Mouse (Mus musculus) heart, postnatal 10 days (tissue): Measurements from ENCODE around the gene Gzmc. TPM values are rescaled to one million over a fixed set of nuclear protein-coding genes. Genes with fewer than 3 reads are reported as not detected.
"Not testable (repeated sequence)": the region's sequence is repeated elsewhere in the genome, so short reads cannot be mapped to it uniquely, and the experiment has no call there.

ENCODE experiments used
- DNase-seq, 2 experiments: peaks; one replicate each; pipeline ENCODE4 v3.0.0; 2021
- intact Hi-C: fragments of 180-260 bp; cut with DNase I; formaldehyde crosslinking; loops from one replicate; pipeline ENCODE4 v1.15.1; 2025
- total RNA-seq, 2 experiments: library from RNA; stranded (reverse); gene quantifications; 2 replicates each; pipeline ENCODE4 v1.2.3; 2021

Gzmc gene
- total RNA-seq = not detected

- DNase-seq = no peak
- intact Hi-C loops = no loop called here
Observed at GRCm38 (mm10) chr14:56234556-56234955, at the start of gene Gzmc. TSS of gene Gzmc (minus strand) at chr14:56234656.

GRCm38 (mm10) chr14:56283816-56284215 lies 49.4 kb upstream of the Gzmc start:
- no peak for DNase-seq
- intact Hi-C loops = no loop called here

DNA sequence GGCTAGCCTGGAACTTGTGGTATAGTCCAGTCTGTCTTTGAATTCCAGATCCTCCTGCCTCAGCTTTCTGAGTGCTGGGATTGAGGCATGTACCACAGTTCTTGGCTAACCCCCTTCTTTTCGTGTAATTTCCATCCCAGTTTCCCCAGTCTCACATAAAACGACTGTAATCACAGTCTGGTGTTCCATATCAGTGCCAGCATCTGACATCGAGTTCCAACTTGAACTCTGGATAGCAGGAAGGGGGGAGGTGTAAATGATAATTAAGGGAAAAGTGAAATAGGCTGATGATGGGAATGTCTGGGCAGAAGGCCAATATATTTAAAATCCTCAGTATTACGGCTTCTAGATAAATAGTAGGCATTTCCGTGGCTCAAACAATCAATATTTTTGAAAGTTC lies 46.6 kb upstream of the Gzmc start:
- intact Hi-C loops = no loop called here
- no peak for DNase-seq

GRCm38 (mm10) chr14:56278691-56279090 lies 44.2 kb upstream of the Gzmc start:
- intact Hi-C loops, DNase-seq: not testable (repeated sequence)

DNA sequence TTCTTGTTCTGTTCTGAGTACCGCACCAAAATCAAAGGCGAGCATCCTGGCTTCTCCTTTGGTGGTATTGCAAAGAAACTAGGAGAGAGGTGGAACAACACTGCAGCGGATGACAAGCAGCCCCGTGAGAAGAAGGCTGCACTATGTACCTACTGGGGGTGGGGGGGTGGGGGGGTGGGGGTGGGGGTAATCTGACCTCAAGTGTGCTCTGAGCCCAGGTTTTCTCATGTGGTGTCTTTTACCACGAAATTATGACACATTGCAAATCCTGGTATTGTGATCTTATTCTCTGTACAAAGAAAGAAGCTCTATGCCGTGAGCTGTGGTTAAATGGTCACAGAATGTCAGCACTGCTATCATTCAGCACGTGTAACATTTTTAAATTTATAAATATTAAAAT lies 41.6 kb upstream of the Gzmc start:
- intact Hi-C loops, DNase-seq: not testable (repeated sequence)

DNA sequence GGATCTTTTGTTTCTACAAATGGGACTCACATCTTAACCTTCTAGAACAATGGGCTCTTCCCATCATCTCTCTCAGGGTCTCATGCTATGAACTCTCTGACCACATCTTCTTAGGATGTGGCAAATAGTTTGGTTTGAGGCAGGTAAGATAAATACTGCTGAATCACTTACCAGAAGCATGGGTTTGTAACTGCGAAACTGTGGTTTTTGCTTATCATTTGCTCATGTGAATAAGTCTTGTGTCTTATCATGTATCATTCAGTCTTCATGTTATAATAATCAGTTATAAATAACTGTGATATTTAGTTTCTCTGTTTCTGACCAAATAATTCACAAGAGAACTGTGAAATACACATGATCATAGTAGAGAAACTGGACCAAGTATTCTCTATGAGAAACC lies 31.7 kb upstream of the Gzmc start:
- intact Hi-C loops = no loop called here
- DNase-seq = no peak

DNA sequence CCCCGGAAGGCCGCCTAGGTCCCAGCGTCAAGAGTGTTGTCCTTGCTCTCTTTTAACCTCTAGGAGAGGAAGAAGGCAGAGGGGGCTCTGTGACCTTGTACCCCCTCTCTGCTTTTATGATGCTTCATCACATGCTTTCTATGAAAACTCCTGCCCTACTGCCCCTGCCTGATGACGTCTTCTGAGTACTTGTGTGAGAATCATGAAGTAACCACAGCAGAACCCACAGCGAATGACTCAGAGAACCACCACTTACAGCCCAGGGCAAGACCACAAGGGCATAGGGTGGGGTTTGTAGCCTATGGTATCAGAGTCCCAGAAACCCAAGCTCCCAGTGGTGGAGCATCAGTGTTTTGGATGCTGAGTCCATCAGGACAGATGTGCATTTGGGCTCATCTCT lies 27.7 kb upstream of the Gzmc start, which contains the start of gene Gzmb:
Gzmb (minus strand) TSS at position 108 of the 400 bp plus-strand sequence.
- intact Hi-C loops = no loop called here
- DNase-seq = no peak

DNA sequence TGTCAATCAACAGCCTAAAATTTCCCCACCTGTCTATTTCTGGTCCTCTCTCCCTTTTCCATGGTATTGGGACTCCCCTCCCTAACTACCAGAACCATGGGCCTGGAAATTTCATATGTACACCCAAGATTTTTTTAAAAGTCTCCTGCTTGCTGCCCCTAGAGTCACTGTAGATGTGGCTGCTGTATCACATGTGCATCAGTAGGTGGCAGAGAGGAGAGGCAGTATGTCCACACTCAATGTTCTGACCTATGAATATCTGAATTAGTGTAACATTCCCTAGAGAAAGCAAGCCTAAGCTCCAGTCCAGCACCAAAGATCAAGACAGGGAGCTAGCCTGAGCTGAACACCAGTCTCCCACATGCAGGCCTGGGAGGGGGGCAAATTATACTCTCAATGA lies 6.0 kb upstream of the Gzmc start:
- intact Hi-C loops = no loop called here
- no peak for DNase-seq

DNA sequence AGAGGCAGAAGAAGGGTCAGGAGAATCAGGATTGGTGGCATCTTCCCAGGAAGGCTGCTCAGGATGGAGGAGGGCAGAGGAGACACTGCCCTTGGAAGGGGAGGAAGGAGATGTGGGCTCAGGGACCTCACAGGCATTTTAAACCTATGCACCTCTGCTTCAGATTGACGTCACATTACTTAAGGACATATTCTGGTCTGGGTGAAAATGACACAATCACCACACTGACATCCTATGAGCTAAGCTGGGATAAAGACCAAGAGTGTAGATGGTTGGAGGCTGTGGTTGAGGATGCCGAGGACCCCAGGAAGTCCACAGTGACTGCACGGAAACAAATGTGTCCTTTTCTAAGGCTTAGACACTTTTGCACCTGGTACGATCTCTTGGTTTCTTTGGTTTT lies 23.1 kb downstream of the Gzmc start, which contains the start of gene Gzmf:
Gzmf (minus strand) TSS at position 101 of the 400 bp plus-strand sequence.
- intact Hi-C loops = no loop called here
- no peak for DNase-seq

GRCm38 (mm10) chr14:56205613-56206012 lies 28.8 kb downstream of the Gzmc start:
- no peak for DNase-seq
- intact Hi-C loops = loop anchor here (5.0 kb wide), 1 partner anchor 97 kb away; no protein-coding TSS in a partner anchor

DNA sequence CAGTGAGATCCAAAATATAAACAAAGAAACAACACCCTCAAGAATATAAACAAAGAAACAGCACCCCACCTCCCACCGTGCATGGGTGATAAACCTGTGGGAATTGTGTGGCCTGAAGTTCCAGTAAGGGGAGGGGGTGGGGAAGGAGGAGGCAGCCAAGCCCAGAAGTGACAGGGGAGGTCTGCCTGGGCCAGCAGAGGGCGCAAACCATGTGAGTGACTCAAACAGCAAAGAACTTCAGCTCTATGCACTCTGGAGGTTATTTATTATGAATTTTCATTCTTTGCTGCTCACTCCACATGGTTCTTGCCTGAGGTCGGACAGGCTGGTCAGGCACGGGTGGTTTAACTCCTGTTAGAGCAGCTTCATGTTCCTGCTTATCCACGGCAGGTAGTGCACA lies 29.4 kb downstream of the Gzmc start:
- intact Hi-C loops = loop anchor here (5.0 kb wide), 1 partner anchor 97 kb away; no protein-coding TSS in a partner anchor
- DNase-seq = peak; percentile 4 to 27

DNA sequence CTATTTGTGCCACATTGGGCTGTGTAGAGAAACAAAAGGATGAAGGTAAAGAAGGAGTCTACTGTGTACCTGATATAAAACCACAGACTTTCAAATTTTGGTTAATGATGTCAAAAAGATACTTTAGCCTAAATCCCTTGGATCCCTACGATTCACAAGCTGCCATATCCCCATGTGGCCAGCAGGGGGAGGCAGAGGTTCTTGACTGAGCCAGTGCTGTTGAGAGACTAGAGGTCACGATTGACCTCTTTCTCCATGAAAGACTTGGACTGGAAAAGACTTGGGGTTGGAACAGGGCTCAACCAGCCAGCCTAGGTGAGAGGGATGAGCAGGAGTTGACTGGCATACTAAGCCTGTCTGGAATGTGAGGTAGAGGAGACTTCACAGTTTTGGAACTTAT lies 30.5 kb downstream of the Gzmc start:
- DNase-seq = peak; percentile 44 to 73
- intact Hi-C loops = no loop called here

DNA sequence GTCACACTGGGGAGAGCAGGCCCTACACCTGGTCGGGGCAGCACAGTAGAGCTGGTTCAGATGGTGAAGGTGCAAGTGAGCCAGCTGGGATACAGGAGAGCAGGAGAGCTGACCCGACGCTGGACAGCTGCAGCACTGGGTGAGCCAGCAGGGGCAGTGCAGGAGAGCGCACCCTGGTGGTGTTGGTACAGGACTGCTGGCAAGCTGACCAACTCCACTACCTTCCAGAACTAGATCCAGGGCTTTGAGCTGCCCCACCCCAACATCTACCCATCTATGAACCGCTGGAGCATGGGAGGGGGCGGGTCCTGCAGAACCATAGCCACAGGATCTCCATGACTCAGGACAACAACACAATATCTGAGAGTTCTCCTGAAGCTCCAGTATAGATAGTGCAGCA lies 47.5 kb downstream of the Gzmc start:
- intact Hi-C loops = no loop called here
- DNase-seq = no peak

DNA sequence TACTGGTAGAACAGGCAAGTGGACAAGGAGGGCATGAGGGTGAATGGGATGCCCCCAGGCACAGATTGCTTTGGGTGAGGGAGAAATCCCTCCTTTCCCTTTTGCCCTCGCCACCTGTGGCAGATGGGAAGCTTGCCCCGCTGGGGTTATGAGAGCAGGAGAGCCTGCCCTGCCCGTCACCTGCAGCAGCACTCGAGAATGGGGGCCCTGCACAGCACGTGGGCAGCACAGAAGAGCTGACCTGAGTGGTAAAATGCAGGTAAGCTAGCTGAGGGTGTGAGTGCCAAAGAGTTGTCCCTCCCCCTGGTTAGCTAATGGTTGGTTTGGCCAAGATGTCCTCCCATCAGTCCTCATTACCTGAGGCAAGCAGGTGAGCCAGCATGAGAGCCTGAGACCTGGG lies 47.9 kb downstream of the Gzmc start:
- DNase-seq = no peak
- intact Hi-C loops = no loop called here

Other genes with a start within 250 kb of the Gzmc start
- gene Mcpt1, start 216.7 kb downstream of the Gzmc start, total RNA-seq = not detected
- gene Mcpt9, start 204.2 kb downstream of the Gzmc start, total RNA-seq = not detected
- under 1 TPM; 0.50 to 0.67 TPM for gene Mcpt2, start 192.6 kb downstream of the Gzmc start, total RNA-seq
- gene Mcpt4, start 172.3 kb downstream of the Gzmc start, total RNA-seq = 1 to 10 TPM; 4.2 to 4.3 TPM
- gene Mcpt8, start 149.4 kb downstream of the Gzmc start, total RNA-seq = not detected
- gene Ctsg, start 132.1 kb downstream of the Gzmc start, total RNA-seq = not detected
- gene Gzme, start 114.0 kb downstream of the Gzmc start, total RNA-seq = not detected
- gene Gzmd, start 102.0 kb downstream of the Gzmc start, total RNA-seq = not detected
- gene Gzmg, start 75.1 kb downstream of the Gzmc start, total RNA-seq = not detected
- gene Gzmn, start 60.1 kb downstream of the Gzmc start, total RNA-seq = not detected
- not detected for gene Gzmf, start 23.2 kb downstream of the Gzmc start, total RNA-seq
- not detected for gene Gzmb, start 27.6 kb upstream of the Gzmc start, total RNA-seq
- not detected for gene Atp12a, start 130.4 kb upstream of the Gzmc start, total RNA-seq
- gene Rnf17, start 167.9 kb upstream of the Gzmc start, total RNA-seq = 1 to 10 TPM in 1 of 2 experiments, under 1 TPM in 1; 0.82 to 1.0 TPM